Mouse (Mus musculus): Measurements from ENCODE around the gene Secisbp2l. TPM values are rescaled to one million over a fixed set of nuclear protein-coding genes. Genes with fewer than 3 reads are reported as not detected.

The Secisbp2l gene
- total RNA-seq, 2 experiments from 2014 or later = 11.2 to 17.7 TPM

GRCm38 (mm10) chr2:125723408-125724085, 59.1 kb downstream of the Secisbp2l start:
- peak; percentile 71 for ATAC-seq (replicated peaks; ENCODE audit: poor library complexity, severe bottlenecking)

GRCm38 (mm10) chr2:125723086-125723407, 59.6 kb downstream of the Secisbp2l start:
- no peak for ATAC-seq (replicated peaks; ENCODE audit: poor library complexity, severe bottlenecking)

- ATAC-seq (replicated peaks; ENCODE audit: poor library complexity, severe bottlenecking) = no peak
Measured at GRCm38 (mm10) chr2:125716599-125716998, 66.1 kb downstream of the Secisbp2l start.

- no peak for ATAC-seq (replicated peaks; ENCODE audit: poor library complexity, severe bottlenecking)
Measured at GRCm38 (mm10) chr2:125706510-125706921, 76.2 kb downstream of the Secisbp2l start.

GRCm38 (mm10) chr2:125704907-125705631, 77.6 kb downstream of the Secisbp2l start:
- no peak for ATAC-seq (replicated peaks; ENCODE audit: poor library complexity, severe bottlenecking)

GRCm38 (mm10) chr2:125702851-125703250, 79.8 kb downstream of the Secisbp2l start:
- ATAC-seq (replicated peaks; ENCODE audit: poor library complexity, severe bottlenecking) = no peak

GRCm38 (mm10) chr2:125701606-125702005, 81.1 kb downstream of the Secisbp2l start:
- ATAC-seq (replicated peaks; ENCODE audit: poor library complexity, severe bottlenecking) = no peak

- peak; percentile 50 for ATAC-seq (replicated peaks; ENCODE audit: poor library complexity, severe bottlenecking)
Measured at GRCm38 (mm10) chr2:125696219-125696618, 86.5 kb downstream of the Secisbp2l start.

- peak; percentile 56; the same call in 1 of the 2 replicates for ATAC-seq (replicated peaks; ENCODE audit: poor library complexity, severe bottlenecking)
Measured at GRCm38 (mm10) chr2:125694798-125695197, 87.9 kb downstream of the Secisbp2l start.

- ATAC-seq (replicated peaks; ENCODE audit: poor library complexity, severe bottlenecking) = no peak
Measured at GRCm38 (mm10) chr2:125692010-125692409, 90.7 kb downstream of the Secisbp2l start.

Other genes starting within 250 kb of the Secisbp2l start
- gene Cep152, start 157.8 kb downstream of the Secisbp2l start, total RNA-seq (2014; fragmentation: Nextera tagmentation) = 8.2 and 10.9 TPM in 2 replicates
- 21.1 and 21.6 TPM in 2 replicates for gene Cep152, start 157.8 kb downstream of the Secisbp2l start, total RNA-seq (2017)
- 68.2 and 71.7 TPM in 2 replicates for gene Eid1, start 109.8 kb downstream of the Secisbp2l start, total RNA-seq (2014; fragmentation: Nextera tagmentation)
- gene Eid1, start 109.8 kb downstream of the Secisbp2l start, total RNA-seq (2017) = 121 and 142 TPM in 2 replicates
- gene Shc4, start 58.7 kb downstream of the Secisbp2l start, total RNA-seq (2014; fragmentation: Nextera tagmentation) = not detected in 2 replicates
- 0.26 and 1.0 TPM in 2 replicates for gene Shc4, start 58.7 kb downstream of the Secisbp2l start, total RNA-seq (2017)
- gene Galk2, start 76.2 kb upstream of the Secisbp2l start, total RNA-seq (2014; fragmentation: Nextera tagmentation) = 34.5 and 44.9 TPM in 2 replicates
- 58.9 and 80.9 TPM in 2 replicates for gene Galk2, start 76.2 kb upstream of the Secisbp2l start, total RNA-seq (2017)
- gene Cops2, start 76.3 kb upstream of the Secisbp2l start, total RNA-seq (2014; fragmentation: Nextera tagmentation) = 61.2 and 83.0 TPM in 2 replicates
- gene Cops2, start 76.3 kb upstream of the Secisbp2l start, total RNA-seq (2017) = 160 and 284 TPM in 2 replicates

Data from granulocyte monocyte progenitor cell, adult 5-6 weeks (primary cell).